Mouse (Mus musculus) G1E (cell line): ENCODE results near the gene Csf2rb2.
"Not testable (repeated sequence)": the region's sequence is repeated elsewhere in the genome, so short reads cannot be mapped to it uniquely, and the experiment has no call there.

ENCODE experiments used
- CTCF ChIP-seq: IDR thresholded peaks from 2 replicates; pipeline ENCODE4 v1.5.1; 2012; ENCODE audit warnings: low read depth, low read length, inconsistent platforms, mixed read lengths
- GATA1 ChIP-seq: IDR thresholded peaks from 2 replicates; pipeline ENCODE4 v1.6.1; 2012; ENCODE audit warnings: borderline replicate concordance, low read length, inconsistent platforms, mixed read lengths

DNA sequence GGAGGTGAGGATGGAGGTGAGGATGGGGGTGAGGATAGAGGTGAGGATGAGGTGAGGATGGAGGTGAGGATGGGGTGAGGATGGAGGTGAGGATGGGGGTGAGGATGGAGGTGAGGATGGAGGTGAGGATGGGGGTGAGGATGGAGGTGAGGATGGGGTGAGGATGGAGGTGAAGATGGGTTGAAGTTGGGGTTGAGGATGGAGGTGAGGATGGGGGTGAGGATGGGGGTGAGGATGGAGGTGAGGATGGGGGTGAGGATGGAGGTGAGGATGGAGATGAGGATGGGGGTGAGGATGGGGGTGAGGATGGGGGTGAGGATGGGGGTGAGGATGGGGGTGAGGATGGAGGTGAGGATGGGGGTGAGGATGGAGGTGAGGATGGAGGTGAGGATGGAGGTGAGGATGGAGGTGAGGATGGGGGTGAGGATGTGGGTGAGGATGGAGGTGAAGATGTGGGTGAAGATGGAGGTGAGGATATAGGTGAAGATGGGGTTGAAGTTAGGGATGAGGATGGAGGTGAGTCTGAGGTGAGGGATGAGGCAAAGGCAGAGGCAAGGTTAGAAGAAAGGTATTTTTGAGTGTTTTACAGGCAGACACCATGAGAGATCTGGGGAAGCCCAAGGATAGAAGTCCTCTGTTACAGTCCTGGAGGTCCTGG lies 48.8 kb downstream of the Csf2rb2 start:
- not testable (repeated sequence) for TF ChIP-seq GATA1, CTCF
